Mouse (Mus musculus) granulocyte monocyte progenitor cell, adult 5-6 weeks (primary cell): ENCODE measurements around the gene Clic4. TPM values are rescaled to one million over a fixed set of nuclear protein-coding genes. Genes with fewer than 3 reads are reported as not detected.

ENCODE experiments used
- total RNA-seq, 2 experiments: library from RNA; stranded (forward) in 1 of 2; stranded (reverse) in 1 of 2; fragments of 200-712, 200-1000 nt in 1 of 2; fragments of >200 nt in 1 of 2; fragmentation: Nextera tagmentation in 1 of 2; gene quantifications; 2 replicates each; pipeline ENCODE4 v1.2.3; 2014 to 2017

The Clic4 gene
- total RNA-seq, 2 experiments from 2014 or later: 25.8 to 28.2 TPM

Other genes with a start within 250 kb of the Clic4 start
- 45.8 and 50.6 TPM in 2 replicates for gene Runx3, start 152.2 kb downstream of the Clic4 start, total RNA-seq (2014; fragmentation: Nextera tagmentation)
- gene Runx3, start 152.2 kb downstream of the Clic4 start, total RNA-seq (2017): 5.8 and 7.2 TPM in 2 replicates
- gene Srrm1, start 80.5 kb upstream of the Clic4 start, total RNA-seq (2014; fragmentation: Nextera tagmentation): 232 and 260 TPM in 2 replicates
- gene Srrm1, start 80.5 kb upstream of the Clic4 start, total RNA-seq (2017): 84.9 and 94.7 TPM in 2 replicates
- not detected in 2 replicates for gene Ncmap, start 125.4 kb upstream of the Clic4 start, total RNA-seq (2014; fragmentation: Nextera tagmentation)
- gene Ncmap, start 125.4 kb upstream of the Clic4 start, total RNA-seq (2017): not detected in 2 replicates
- gene Rcan3, start 161.0 kb upstream of the Clic4 start, total RNA-seq (2014; fragmentation: Nextera tagmentation): 3.0 and 9.3 TPM in 2 replicates
- gene Rcan3, start 161.0 kb upstream of the Clic4 start, total RNA-seq (2017): 3.6 and 4.9 TPM in 2 replicates
- not detected in 2 replicates for gene Stpg1, start 222.0 kb upstream of the Clic4 start, total RNA-seq (2014; fragmentation: Nextera tagmentation)
- gene Stpg1, start 222.0 kb upstream of the Clic4 start, total RNA-seq (2017): not detected in 2 replicates
- gene Nipal3, start 222.2 kb upstream of the Clic4 start, total RNA-seq (2014; fragmentation: Nextera tagmentation): 5.7 and 8.4 TPM in 2 replicates
- 21.9 and 29.1 TPM in 2 replicates for gene Nipal3, start 222.2 kb upstream of the Clic4 start, total RNA-seq (2017)